Mouse (Mus musculus) kidney, adult 10 weeks (tissue): ENCODE results near the gene Gfm2. TPM values are rescaled to one million over a fixed set of nuclear protein-coding genes. Genes with fewer than 3 reads are reported as not detected.

Experiments used
- polyA plus RNA-seq: library from polyadenylated mRNA; stranded (reverse); fragments of 350-450 nt; fragmentation: Illumina TruSeq; extraction: RNeasy Lipid Tissue Mini Kit (QIAGEN cat#74804); gene quantifications from one replicate; pipeline ENCODE4 v1.2.3, GENCODE M21; 2014; ENCODE audit warnings: low read depth, low replicate concordance

Gfm2 gene
- polyA plus RNA-seq, result 118 TPM

GRCm38 (mm10) chr13:97137466-97138400 lies at the start of gene Gfm2, which contains the start of gene Nsa2:
Gfm2 (plus strand) TSS chr13:97137937.
Nsa2 (minus strand) TSS chr13:97137937.

GRCm38 (mm10) chr13:97099187-97099852 lies 38.4 kb upstream of the Gfm2 start, which contains the start of gene Gm6169:
Gm6169 (minus strand) TSS chr13:97099237.

DNA sequence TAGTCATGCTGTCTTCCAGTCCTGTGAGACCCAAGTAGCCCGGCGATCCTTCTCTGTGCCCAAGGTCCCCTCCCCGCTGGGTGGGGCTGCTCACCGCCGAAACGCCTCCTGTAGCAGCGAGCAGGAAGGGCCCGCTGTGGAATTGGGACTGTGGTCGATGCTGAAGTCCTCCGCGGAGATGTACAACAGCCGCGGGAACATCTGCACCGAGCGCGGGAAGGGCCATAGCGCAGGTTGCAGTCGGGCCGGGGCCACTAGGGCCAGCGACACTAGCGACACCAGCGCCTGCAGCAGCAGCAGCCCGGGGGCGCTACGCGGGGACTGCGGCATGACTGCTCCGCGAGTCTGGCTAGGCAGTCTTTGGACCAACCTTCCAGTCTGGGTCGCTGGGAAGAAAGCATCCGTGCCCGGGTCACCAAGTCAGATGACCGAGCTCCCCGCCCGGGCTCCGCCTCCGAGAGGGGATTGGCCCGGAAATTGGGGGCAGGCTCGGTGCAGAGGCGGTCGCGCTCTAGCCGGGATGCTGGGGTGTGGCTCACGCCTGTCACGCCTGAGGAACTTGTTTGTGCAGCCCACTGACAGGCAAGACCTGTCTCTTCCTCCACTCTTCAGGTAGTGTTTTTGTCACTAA lies 60.3 kb downstream of the Gfm2 start, which contains the start of gene Hexb:
Gene Hexb (minus strand): TSS at position 426 of the 631 bp plus-strand sequence.

Other genes with a start within 250 kb of the Gfm2 start
- gene Gcnt4, start 213.2 kb upstream of the Gfm2 start, polyA plus RNA-seq, result 4.8 TPM
- not detected for gene 1700029F12Rik, start 103.6 kb upstream of the Gfm2 start, polyA plus RNA-seq
- gene Fam169a, start 70.7 kb upstream of the Gfm2 start, polyA plus RNA-seq, result 1.8 TPM
- 2.6 TPM for gene Gm6169, start 38.7 kb upstream of the Gfm2 start, polyA plus RNA-seq
- 163 TPM for gene Nsa2, start within 50 bp of the Gfm2 start, polyA plus RNA-seq
- 315 TPM for gene Hexb, start 60.4 kb downstream of the Gfm2 start, polyA plus RNA-seq
- gene Enc1, start 103.2 kb downstream of the Gfm2 start, polyA plus RNA-seq, result 4.4 TPM